Mouse (Mus musculus): ENCODE measurements around the gene Hbs1l. TPM values are rescaled to one million over a fixed set of nuclear protein-coding genes. Genes with fewer than 3 reads are reported as not detected.

Gene Hbs1l
- polyA plus RNA-seq (2012; rRNA removed): 43.7 and 49.9 TPM in 2 replicates

DNA sequence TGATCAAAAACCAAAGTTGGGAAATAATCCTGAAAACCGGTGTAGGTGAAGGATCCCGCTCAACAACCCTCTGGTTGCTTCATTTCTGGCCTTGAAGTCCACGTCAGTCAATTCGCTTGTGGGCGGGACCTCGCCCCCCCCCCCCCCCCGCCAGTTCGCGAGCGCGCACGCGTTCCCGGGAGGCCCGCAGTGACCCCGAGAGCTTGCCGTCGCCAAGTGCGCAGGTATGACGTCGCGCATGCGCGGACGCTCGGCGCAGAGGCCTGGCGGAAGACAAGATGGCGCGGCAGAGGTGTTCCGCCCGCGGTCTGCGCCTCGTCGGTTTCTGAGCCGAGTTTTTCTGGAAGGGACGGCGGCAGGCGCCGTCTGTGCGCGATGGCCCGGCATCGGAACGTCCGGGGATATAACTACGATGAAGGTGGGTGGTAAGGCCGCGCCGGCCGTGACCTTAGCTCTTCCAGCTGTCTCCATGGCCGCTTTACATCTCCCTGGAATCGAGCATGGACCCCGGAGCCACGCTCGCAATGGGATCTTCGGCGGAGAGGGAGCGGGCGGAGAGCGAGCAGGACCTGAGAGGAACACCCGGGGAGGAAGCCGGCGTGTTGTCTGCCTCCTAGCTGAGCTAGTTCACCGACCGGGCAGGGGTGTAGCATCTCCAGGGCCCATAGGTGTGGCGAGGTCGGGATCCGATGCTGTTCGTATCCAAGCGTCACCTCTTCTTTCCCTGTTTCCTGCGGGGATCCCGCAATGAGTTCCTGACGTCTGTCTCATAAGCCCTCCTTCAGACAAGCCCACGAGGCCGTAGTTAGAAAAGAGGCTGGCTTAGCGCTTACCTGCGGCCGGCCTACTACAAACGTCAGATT, at the start of gene Hbs1l:
Hbs1l (plus strand) TSS at position 221 of the 863 bp plus-strand sequence.
- H3K27ac ChIP-seq (ENCODE audit: insufficient read depth, low read length): peak within 1 kb of the TSS; percentile 19
- no peaks in the 10 kb centered on the region; the same call in 1 of the 2 replicates for H3K4me1 ChIP-seq (ENCODE audit: control insufficient read depth, insufficient read depth, low read length)
- WGBS: under 1% methylated on average over 81 of the region's 81 CpGs
- TF ChIP-seq POLR2A (IDR thresholded peaks at IDR 0.05; ENCODE audit: borderline replicate concordance, insufficient read depth, low read length) (peak; percentile 65; the same call in 1 of the 2 replicates), CTCF (IDR thresholded peaks at IDR 0.05; ENCODE audit: borderline replicate concordance, insufficient read depth, low read depth, low read length) (no peak)
- DNase-seq: peak; percentile 94 to 96
- H3K4me3 ChIP-seq (replicated peaks; ENCODE audit: insufficient read depth, low read depth, low read length): peak within 1 kb of the TSS; percentile 83
- H3K27me3 ChIP-seq (ENCODE audit: control insufficient read depth, insufficient read depth, low read length): no peaks in the 10 kb centered on the region

DNA sequence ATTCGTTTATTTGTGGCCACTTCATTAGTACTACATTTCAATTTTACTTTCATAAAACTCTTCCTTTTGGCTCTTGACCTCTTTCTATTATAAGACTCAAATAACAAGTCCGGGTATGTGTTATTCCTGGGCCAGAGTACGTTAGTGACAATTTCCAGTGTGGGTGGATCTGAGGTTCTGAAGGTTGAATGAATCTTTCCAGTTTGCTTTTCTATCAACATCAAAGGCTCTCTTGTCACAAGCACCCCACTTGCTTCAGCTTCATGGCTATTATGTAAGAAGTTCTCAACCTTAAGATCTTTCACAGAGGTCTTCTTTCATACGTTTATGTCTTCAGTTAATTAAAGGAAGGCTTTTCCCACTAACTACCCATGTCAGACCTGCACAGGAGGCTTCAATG, 47.2 kb upstream of the Hbs1l start:
- no peaks in the 10 kb centered on the region for H3K4me1 ChIP-seq (ENCODE audit: control insufficient read depth, insufficient read depth, low read length)
- WGBS: 76% methylated on average over 4 of the region's 4 CpGs
- DNase-seq: no peak
- H3K27ac ChIP-seq (ENCODE audit: insufficient read depth, low read length): no peak overlapping the region
- no peak overlapping the region for H3K4me3 ChIP-seq (replicated peaks; ENCODE audit: insufficient read depth, low read depth, low read length)
- H3K27me3 ChIP-seq (ENCODE audit: control insufficient read depth, insufficient read depth, low read length): no peaks in the 10 kb centered on the region; the same call in 1 of the 2 replicates
- no peak for TF ChIP-seq CTCF (IDR thresholded peaks at IDR 0.05; ENCODE audit: borderline replicate concordance, insufficient read depth, low read depth, low read length)
- TF ChIP-seq POLR2A (IDR thresholded peaks at IDR 0.05; ENCODE audit: borderline replicate concordance, insufficient read depth, low read length): no peak

DNA sequence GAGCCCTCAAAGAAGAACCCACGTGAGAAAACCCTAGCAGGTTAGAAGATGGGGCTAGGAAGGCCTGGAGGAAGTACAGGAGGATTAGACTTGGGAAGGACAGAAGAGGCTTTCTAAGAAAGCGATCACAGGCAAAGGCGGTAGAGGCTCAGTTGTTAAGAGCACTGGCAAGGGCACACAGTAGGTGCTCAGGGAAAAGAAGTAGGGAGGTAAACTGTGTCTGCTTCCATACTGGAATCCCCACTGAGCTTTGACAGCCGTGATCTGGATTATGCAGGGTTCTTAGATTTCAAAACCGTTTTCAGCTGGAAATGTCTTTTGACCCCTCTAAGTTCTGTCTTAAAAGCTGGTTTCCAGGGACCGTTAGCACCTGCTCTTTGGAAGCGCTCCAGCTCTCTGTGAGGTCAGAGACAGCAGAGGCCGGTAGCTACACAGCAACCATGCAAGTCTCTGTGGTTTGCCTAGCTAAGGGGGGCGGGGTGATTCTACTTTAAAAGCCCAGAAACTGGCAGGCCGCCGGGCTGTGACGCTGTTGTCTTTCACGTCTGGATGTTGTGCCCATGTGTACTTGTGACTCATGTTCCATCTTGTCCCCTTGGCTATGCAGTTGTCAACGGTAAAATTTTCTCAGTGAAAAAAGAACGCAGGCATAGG, 43.8 kb upstream of the Hbs1l start:
- H3K4me1 ChIP-seq (ENCODE audit: control insufficient read depth, insufficient read depth, low read length): no peaks in the 10 kb centered on the region
- no peak overlapping the region for H3K27ac ChIP-seq (ENCODE audit: insufficient read depth, low read length)
- TF ChIP-seq CTCF (IDR thresholded peaks at IDR 0.05; ENCODE audit: borderline replicate concordance, insufficient read depth, low read depth, low read length) (no peak), POLR2A (IDR thresholded peaks at IDR 0.05; ENCODE audit: borderline replicate concordance, insufficient read depth, low read length) (no peak)
- no peak for DNase-seq
- H3K4me3 ChIP-seq (replicated peaks; ENCODE audit: insufficient read depth, low read depth, low read length): no peak overlapping the region
- H3K27me3 ChIP-seq (ENCODE audit: control insufficient read depth, insufficient read depth, low read length): no peaks in the 10 kb centered on the region; the same call in 1 of the 2 replicates
- WGBS: 41% methylated on average over 15 of the region's 15 CpGs

DNA sequence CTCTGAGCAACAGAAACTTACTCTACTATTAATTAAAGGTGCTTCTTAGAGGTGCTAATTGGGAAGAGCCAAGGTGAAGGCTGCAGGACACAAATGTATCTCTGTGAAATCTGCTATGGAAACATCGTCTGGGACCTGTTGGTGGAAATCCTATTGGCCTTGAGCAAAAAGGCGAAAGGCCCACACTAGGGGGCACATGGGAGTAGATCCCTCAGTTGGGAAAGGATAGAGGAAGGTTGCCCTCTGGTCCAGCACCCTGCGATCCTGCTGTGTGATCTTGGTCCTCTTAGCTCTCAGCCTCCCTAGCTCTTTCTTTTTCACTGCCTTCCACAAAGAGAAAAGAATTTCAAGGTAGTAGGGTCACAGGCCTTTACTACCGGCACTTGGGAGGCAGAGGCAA, 43.0 kb upstream of the Hbs1l start:
- TF ChIP-seq POLR2A (IDR thresholded peaks at IDR 0.05; ENCODE audit: borderline replicate concordance, insufficient read depth, low read length) (no peak), CTCF (IDR thresholded peaks at IDR 0.05; ENCODE audit: borderline replicate concordance, insufficient read depth, low read depth, low read length) (no peak)
- Histone ChIP-seq H3K4me3 (replicated peaks; ENCODE audit: insufficient read depth, low read depth, low read length) (no peak overlapping the region), H3K27me3 (ENCODE audit: control insufficient read depth, insufficient read depth, low read length) (no peaks in the 10 kb centered on the region; the same call in 1 of the 2 replicates), H3K27ac (ENCODE audit: insufficient read depth, low read length) (no peak overlapping the region), H3K4me1 (ENCODE audit: control insufficient read depth, insufficient read depth, low read length) (no peaks in the 10 kb centered on the region)
- DNase-seq: no peak
- WGBS: 89% methylated on average over 4 of the region's 4 CpGs

DNA sequence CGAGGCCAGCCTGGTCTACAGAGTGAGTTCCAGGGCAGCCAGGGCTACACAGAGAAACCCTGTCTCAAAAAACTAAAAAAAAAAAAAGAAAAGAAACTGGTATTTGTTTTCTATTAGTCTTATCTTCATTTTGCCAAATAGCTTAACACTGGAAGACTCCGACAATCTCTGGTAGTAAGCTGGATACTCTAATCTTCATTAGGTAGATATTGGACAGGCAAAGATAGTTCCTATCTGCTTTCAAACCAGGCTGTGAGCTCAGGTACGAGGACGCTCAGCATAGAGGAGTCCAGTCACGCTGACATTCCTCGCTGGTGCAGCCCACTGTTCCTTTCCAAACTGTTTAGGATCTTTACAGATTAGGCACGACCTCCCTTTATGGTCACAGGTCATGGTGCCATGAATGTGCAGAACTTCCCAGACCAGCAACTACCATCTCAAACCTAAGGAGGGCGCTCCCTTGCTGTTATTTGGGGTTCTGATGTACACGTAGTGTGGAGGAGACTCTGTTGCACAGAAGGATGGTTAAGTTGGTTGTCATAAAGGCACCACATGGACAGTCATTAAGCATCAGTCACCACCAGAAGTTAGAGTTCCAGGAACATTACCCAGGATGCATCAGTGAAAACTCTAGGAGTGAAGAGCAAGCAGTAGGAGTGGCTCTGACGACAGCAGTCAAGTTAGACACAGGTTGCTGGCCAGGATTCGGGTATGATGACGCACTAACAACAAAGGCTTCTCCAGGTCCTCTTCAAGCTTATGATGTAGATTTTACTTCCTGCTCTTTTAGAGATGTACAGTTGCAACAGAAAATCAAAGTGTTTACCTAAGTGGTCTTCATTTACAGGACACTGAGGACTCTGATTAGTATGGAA, 41.3 kb upstream of the Hbs1l start:
- H3K27me3 ChIP-seq (ENCODE audit: control insufficient read depth, insufficient read depth, low read length): no peaks in the 10 kb centered on the region
- WGBS: 81% methylated on average over 12 of the region's 12 CpGs
- TF ChIP-seq POLR2A (IDR thresholded peaks at IDR 0.05; ENCODE audit: borderline replicate concordance, insufficient read depth, low read length): no peak
- no peak for TF ChIP-seq CTCF (IDR thresholded peaks at IDR 0.05; ENCODE audit: borderline replicate concordance, insufficient read depth, low read depth, low read length)
- H3K4me3 ChIP-seq (replicated peaks; ENCODE audit: insufficient read depth, low read depth, low read length): no peak overlapping the region
- H3K4me1 ChIP-seq (ENCODE audit: control insufficient read depth, insufficient read depth, low read length): no peaks in the 10 kb centered on the region
- no peak overlapping the region for H3K27ac ChIP-seq (ENCODE audit: insufficient read depth, low read length)
- DNase-seq: no peak

DNA sequence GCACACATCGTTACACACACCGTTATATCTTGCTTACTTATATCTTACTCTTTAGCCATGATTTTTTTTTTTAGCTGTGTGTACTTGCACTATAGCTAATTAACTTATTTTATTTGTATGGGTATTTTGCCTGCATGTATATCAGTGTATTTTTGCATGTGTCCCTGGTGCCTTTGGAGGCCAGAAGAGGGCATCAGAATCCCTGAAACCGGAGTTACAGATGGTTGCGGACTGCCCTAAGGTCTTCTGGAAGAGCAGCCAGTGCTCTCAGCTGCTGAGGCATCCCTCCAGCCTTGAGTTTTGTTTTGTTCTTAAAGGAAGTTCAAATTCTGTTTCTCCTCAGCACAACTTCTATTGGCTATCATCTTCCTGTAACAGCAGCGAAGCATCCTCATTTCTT, 38.5 kb upstream of the Hbs1l start:
- no peak for DNase-seq
- Histone ChIP-seq H3K4me3 (replicated peaks; ENCODE audit: insufficient read depth, low read depth, low read length) (no peak overlapping the region), H3K27me3 (ENCODE audit: control insufficient read depth, insufficient read depth, low read length) (no peaks in the 10 kb centered on the region), H3K4me1 (ENCODE audit: control insufficient read depth, insufficient read depth, low read length) (no peaks in the 10 kb centered on the region), H3K27ac (ENCODE audit: insufficient read depth, low read length) (no peak overlapping the region)
- TF ChIP-seq CTCF (IDR thresholded peaks at IDR 0.05; ENCODE audit: borderline replicate concordance, insufficient read depth, low read depth, low read length) (no peak), POLR2A (IDR thresholded peaks at IDR 0.05; ENCODE audit: borderline replicate concordance, insufficient read depth, low read length) (no peak)
- WGBS: 72% methylated on average over 5 of the region's 5 CpGs

DNA sequence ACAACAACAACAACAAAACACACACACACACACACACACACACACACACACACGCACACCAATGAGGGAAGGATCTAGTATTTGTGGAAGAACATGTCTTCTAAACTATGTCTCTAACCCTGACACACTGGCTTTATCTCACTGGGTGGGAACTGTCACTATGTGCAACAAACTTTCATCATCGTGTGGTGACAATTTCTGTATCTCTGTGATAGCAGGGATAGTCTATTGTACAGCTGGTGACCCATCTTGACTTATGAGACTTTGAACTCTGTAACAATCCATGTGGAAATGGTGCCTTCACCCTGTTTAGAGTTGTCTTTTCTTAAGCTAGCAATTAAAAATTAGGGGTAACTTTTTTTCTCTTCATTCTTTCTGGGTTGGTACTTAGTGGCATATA, 36.1 kb upstream of the Hbs1l start:
- DNase-seq: no peak
- Histone ChIP-seq H3K4me3 (replicated peaks; ENCODE audit: insufficient read depth, low read depth, low read length) (no peak overlapping the region), H3K27ac (ENCODE audit: insufficient read depth, low read length) (no peak overlapping the region), H3K4me1 (ENCODE audit: control insufficient read depth, insufficient read depth, low read length) (no peaks in the 10 kb centered on the region), H3K27me3 (ENCODE audit: control insufficient read depth, insufficient read depth, low read length) (no peaks in the 10 kb centered on the region)
- WGBS: 70% methylated on average over 2 of the region's 2 CpGs
- TF ChIP-seq CTCF (IDR thresholded peaks at IDR 0.05; ENCODE audit: borderline replicate concordance, insufficient read depth, low read depth, low read length): no peak
- no peak for TF ChIP-seq POLR2A (IDR thresholded peaks at IDR 0.05; ENCODE audit: borderline replicate concordance, insufficient read depth, low read length)
